Mouse (Mus musculus): ENCODE results near the gene Ttll2. TPM values are rescaled to one million over a fixed set of nuclear protein-coding genes. Genes with fewer than 3 reads are reported as not detected.

The Ttll2 gene
- polyA plus RNA-seq (2017; shearing (Covaris generic)): not detected

GRCm38 (mm10) chr17:7352596-7352995, at the start of gene Ttll2:
Ttll2 (minus strand) TSS chr17:7352696.

GRCm38 (mm10) chr17:7385364-7385763, 32.9 kb upstream of the Ttll2 start, which contains the start of gene Unc93a2:
Unc93a2 (minus strand) TSS chr17:7385464.

GRCm38 (mm10) chr17:7371879-7372278, 19.4 kb upstream of the Ttll2 start, which contains the start of gene Gm49630:
Gm49630 (minus strand) TSS chr17:7371979.

GRCm38 (mm10) chr17:7324346-7324745, 28.1 kb downstream of the Ttll2 start, which contains the start of gene Tcp10a:
Tcp10a (plus strand) TSS chr17:7324646.

Other genes with a start within 250 kb of the Ttll2 start
- gene Rps6ka2, start 182.6 kb downstream of the Ttll2 start, polyA plus RNA-seq (2017; shearing (Covaris generic)): 1 to 10 TPM; 2.8 to 7.2 TPM
- gene Tcp10a, start 28.1 kb downstream of the Ttll2 start, polyA plus RNA-seq (2017; shearing (Covaris generic)): under 1 TPM in 1 of 2 experiments, not detected in 1; 0.36 TPM
- under 1 TPM in 1 of 2 experiments, not detected in 1; 0.48 TPM for gene Gm49630, start 19.3 kb upstream of the Ttll2 start, polyA plus RNA-seq (2017; shearing (Covaris generic))
- under 1 TPM in 1 of 2 experiments, not detected in 1; 0.07 TPM for gene Unc93a2, start 32.8 kb upstream of the Ttll2 start, polyA plus RNA-seq (2017; shearing (Covaris generic))